In the genomic region with DNA sequence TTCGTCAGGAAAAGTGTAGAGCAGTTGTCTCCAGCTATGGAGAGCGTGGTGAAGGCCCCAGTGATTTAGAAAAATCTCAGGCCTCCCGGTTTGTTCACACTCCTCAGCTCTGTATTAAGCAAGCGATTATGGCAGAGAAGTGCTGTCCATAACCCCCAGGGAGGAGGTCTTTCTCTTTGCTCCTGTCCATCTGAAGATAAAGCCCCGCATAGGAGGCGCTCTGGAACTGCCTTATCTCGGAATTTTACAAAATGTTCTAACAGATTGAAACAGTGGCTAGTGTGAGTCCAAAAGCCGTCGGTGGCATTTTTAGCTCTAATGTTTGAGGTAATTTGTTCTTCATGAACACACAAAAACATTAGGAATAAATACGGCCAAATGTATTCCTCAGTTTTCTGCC, we compare ENCODE assay signal across 28 mouse cellular contexts.
DNase-seq lines count a peak whose midpoint lies in the region; ATAC-seq lines count a peak whose summit lies in the region.
"Had no signal": no experiment of that assay in that cellular context is flagged by ENCODE, and none has a peak within 500 bp of the region (broad histone marks: within the 10 kb centered on the region; RNA-seq: fewer than 3 reads in every experiment).

No protein-coding gene starts in this region.

- no peak overlapping the region for H3K4me3 ChIP-seq in heart, embryonic 10.5 days
- H3K4me3 ChIP-seq in heart, embryonic 12.5 days: no peak overlapping the region
- H3K4me3 ChIP-seq in stomach, embryonic 15.5 days (replicated peaks): no peak overlapping the region
- H3K4me3 ChIP-seq: embryonic facial prominence, embryonic 12.5 days; heart, embryonic 13.5 days; hindbrain, embryonic 12.5 days; myocyte; neural tube, embryonic 12.5 days had no signal

- H3K27me3 ChIP-seq in heart, embryonic 10.5 days (ENCODE audit: insufficient read depth, poor library complexity, severe bottlenecking): no peaks in the 10 kb centered on the region
- no peaks in the 10 kb centered on the region for H3K27me3 ChIP-seq in heart, embryonic 12.5 days (replicated peaks)
- no peaks in the 10 kb centered on the region for H3K27me3 ChIP-seq in stomach, embryonic 15.5 days (replicated peaks)
- H3K27me3 ChIP-seq: embryonic facial prominence, embryonic 12.5 days; neural tube, embryonic 12.5 days had no signal

- peaks cover 23% of the 10 kb centered on the region for H3K4me1 ChIP-seq in heart, embryonic 10.5 days
- H3K4me1 ChIP-seq in heart, embryonic 12.5 days (replicated peaks): peaks cover 9% of the 10 kb centered on the region
- peaks cover 11% of the 10 kb centered on the region for H3K4me1 ChIP-seq in stomach, embryonic 15.5 days

- no peak overlapping the region for H3K4me2 ChIP-seq in heart, embryonic 12.5 days
- H3K4me2 ChIP-seq in stomach, embryonic 15.5 days: no peak overlapping the region
- H3K4me2 ChIP-seq: embryonic facial prominence, embryonic 12.5 days; heart, embryonic 13.5 days; hindbrain, embryonic 12.5 days; midbrain, embryonic 11.5 days; neural tube, embryonic 12.5 days had no signal

- H3K9me3 ChIP-seq in heart, embryonic 10.5 days: no peaks in the 10 kb centered on the region
- H3K9me3 ChIP-seq in heart, embryonic 12.5 days (replicated peaks): no peaks in the 10 kb centered on the region
- H3K9me3 ChIP-seq in stomach, embryonic 15.5 days: no peaks in the 10 kb centered on the region
- H3K9me3 ChIP-seq: embryonic facial prominence, embryonic 12.5 days; heart, embryonic 13.5 days; hindbrain, embryonic 12.5 days; neural tube, embryonic 12.5 days had no signal

- H3K9ac ChIP-seq in heart, embryonic 12.5 days: no peak overlapping the region
- H3K9ac ChIP-seq in stomach, embryonic 15.5 days: no peak overlapping the region
- H3K9ac ChIP-seq: embryonic facial prominence, embryonic 12.5 days; heart, embryonic 13.5 days; hindbrain, embryonic 12.5 days; liver, embryonic 14.5 days; neural tube, embryonic 12.5 days had no signal

- no peak for DNase-seq in heart, embryonic 10.5 days (ENCODE audit: low spot score)
- DNase-seq in lung, postnatal 36 days: peak; percentile 16
- no peak for DNase-seq in lung, postnatal 25 days (ENCODE audit: low spot score)
- DNase-seq in retina, embryonic 14.5 days (ENCODE audit: low spot score): no peak
- DNase-seq: adrenal gland, postnatal 25 days; B cell, adult 2 months; cerebellum, adult 11-12 months; cerebellum, adult 9-11 months; embryo, embryonic 11 days; gastrocnemius, postnatal 14 days; kidney, adult 11 months; kidney, postnatal 14 days; layer of hippocampus, adult 9-11 months; liver; lung, adult 2 months; retina, postnatal 1 day; right cerebral cortex, postnatal 14 days had no signal

- no peak for ATAC-seq in heart, embryonic 12.5 days (ENCODE audit: insufficient number of reproducible peaks, low FRiP score)
- ATAC-seq in stomach, embryonic 15.5 days (ENCODE audit: insufficient read depth, low FRiP score, low read depth): no peak
- ATAC-seq: forebrain, embryonic 14.5 days; hindbrain, postnatal 0 days had no signal

- WGBS in heart, embryonic 10.5 days: 41% methylated on average over 10 of the region's 10 CpGs
- 34% methylated on average over 10 of the region's 10 CpGs for WGBS in heart, embryonic 12.5 days
- 55% methylated on average over 10 of the region's 10 CpGs for WGBS in stomach, embryonic 15.5 days

- no peaks in the 10 kb centered on the region for H3K36me3 ChIP-seq in heart, embryonic 10.5 days
- H3K36me3 ChIP-seq in heart, embryonic 12.5 days: no peaks in the 10 kb centered on the region
- no peaks in the 10 kb centered on the region for H3K36me3 ChIP-seq in stomach, embryonic 15.5 days
- H3K36me3 ChIP-seq: embryonic facial prominence, embryonic 12.5 days; heart, embryonic 13.5 days; hindbrain, embryonic 12.5 days; neural tube, embryonic 12.5 days had no signal

- H3K27ac ChIP-seq in heart, embryonic 10.5 days: peak overlapping the region; percentile 25; the same call in 1 of the 2 replicates
- H3K27ac ChIP-seq in heart, embryonic 12.5 days (ENCODE audit: poor library complexity, severe bottlenecking): no peak overlapping the region
- H3K27ac ChIP-seq in stomach, embryonic 15.5 days: peak overlapping the region; percentile 28
- H3K27ac ChIP-seq: embryonic facial prominence, embryonic 12.5 days; heart, embryonic 13.5 days; hindbrain, embryonic 12.5 days; hindbrain, postnatal 0 days; liver, embryonic 14.5 days; neural tube, embryonic 12.5 days had no signal
